Mouse (Mus musculus): ENCODE results near the gene Olfr558. TPM values are rescaled to one million over a fixed set of nuclear protein-coding genes. Genes with fewer than 3 reads are reported as not detected.

Olfr558 gene
- total RNA-seq (2021) = under 1 TPM; 0.21 to 0.25 TPM
- long read RNA-seq, experiment 1 = 0 reads
- long read RNA-seq, experiment 2 = 0 reads

GRCm38 (mm10) chr7:102701915-102702314 is at the start of gene Olfr558:
Olfr558 (plus strand) TSS chr7:102702215.
- Histone ChIP-seq H3K27ac (no peak within 1 kb of the TSS), H3K4me3 (no peak within 1 kb of the TSS)
- DNase-seq (ENCODE audit: extremely low spot score in 1 of 2, low spot score in 2 of 2) = no peak
- intact Hi-C loops (cut with DNase I) = no loop called here
- TF ChIP-seq CTCF (IDR thresholded peaks at IDR 0.05) = no peak

GRCm38 (mm10) chr7:102658523-102658922 is 43.5 kb upstream of the Olfr558 start, which contains the start of gene Olfr555:
Olfr555 (plus strand) TSS chr7:102658823.
- no peak for TF ChIP-seq CTCF (IDR thresholded peaks at IDR 0.05)
- intact Hi-C loops (cut with DNase I) = no loop called here
- Histone ChIP-seq H3K27ac (no peak within 1 kb of the TSS), H3K4me3 (no peak within 1 kb of the TSS)
- no peak for DNase-seq (ENCODE audit: extremely low spot score in 1 of 2, low spot score in 2 of 2)

GRCm38 (mm10) chr7:102664599-102664998 is 37.4 kb upstream of the Olfr558 start, which contains the start of gene Olfr556:
Olfr556 (plus strand) TSS chr7:102664899.
- no peak within 1 kb of the TSS for H3K27ac ChIP-seq
- H3K4me3 ChIP-seq = no peak within 1 kb of the TSS
- no peak for TF ChIP-seq CTCF (IDR thresholded peaks at IDR 0.05)
- no peak for DNase-seq (ENCODE audit: extremely low spot score in 1 of 2, low spot score in 2 of 2)
- intact Hi-C loops (cut with DNase I) = loop anchor here (2.0 kb wide), 2 partner anchors 254 to 1142 kb away; no protein-coding TSS in a partner anchor

GRCm38 (mm10) chr7:102665378-102665777 is 36.6 kb upstream of the Olfr558 start:
- intact Hi-C loops (cut with DNase I) = loop anchor here (2.0 to 5.0 kb wide), 3 partner anchors 253 to 1207 kb away; no protein-coding TSS in a partner anchor
- no peak overlapping the region for H3K4me3 ChIP-seq
- no peak for DNase-seq (ENCODE audit: extremely low spot score in 1 of 2, low spot score in 2 of 2)
- TF ChIP-seq CTCF (IDR thresholded peaks at IDR 0.05) = peak; percentile 77
- H3K27ac ChIP-seq = no peak overlapping the region

GRCm38 (mm10) chr7:102676225-102676624 is 25.8 kb upstream of the Olfr558 start:
- no peak for DNase-seq (ENCODE audit: extremely low spot score in 1 of 2, low spot score in 2 of 2)
- intact Hi-C loops (cut with DNase I) = no loop called here
- no peak overlapping the region for H3K27ac ChIP-seq
- TF ChIP-seq CTCF (IDR thresholded peaks at IDR 0.05) = no peak
- no peak overlapping the region for H3K4me3 ChIP-seq

GRCm38 (mm10) chr7:102681916-102682315 is 20.1 kb upstream of the Olfr558 start:
- no peak for DNase-seq (ENCODE audit: extremely low spot score in 1 of 2, low spot score in 2 of 2)
- Histone ChIP-seq H3K27ac (no peak overlapping the region), H3K4me3 (no peak overlapping the region)
- no peak for TF ChIP-seq CTCF (IDR thresholded peaks at IDR 0.05)
- intact Hi-C loops (cut with DNase I) = no loop called here

GRCm38 (mm10) chr7:102686944-102687501 is 15.0 kb upstream of the Olfr558 start, which contains the start of gene Trim68:
Trim68 (minus strand) TSS chr7:102687327.
- Histone ChIP-seq H3K4me3 (peak within 1 kb of the TSS; percentile 92), H3K27ac (peak within 1 kb of the TSS; percentile 87)
- intact Hi-C loops (cut with DNase I) = no loop called here
- no peak for TF ChIP-seq CTCF (IDR thresholded peaks at IDR 0.05)
- DNase-seq (ENCODE audit: extremely low spot score in 1 of 2, low spot score in 2 of 2) = peak; percentile 89

GRCm38 (mm10) chr7:102695358-102696125 is 6.5 kb upstream of the Olfr558 start, which contains the start of gene Olfr557:
Olfr557 (plus strand) TSS chr7:102695910.
- DNase-seq (ENCODE audit: extremely low spot score in 1 of 2, low spot score in 2 of 2) = peak; percentile 17 to 24
- peak; percentile 89 for TF ChIP-seq CTCF (IDR thresholded peaks at IDR 0.05)
- Histone ChIP-seq H3K4me3 (no peak within 1 kb of the TSS), H3K27ac (no peak within 1 kb of the TSS)
- intact Hi-C loops (cut with DNase I) = loop anchor here (1.0 to 10.0 kb wide), 3 partner anchors 183 to 1109 kb away; no protein-coding TSS in a partner anchor

- intact Hi-C loops (cut with DNase I) = loop anchor here (5.0 to 10.0 kb wide), 2 partner anchors 186 to 1106 kb away; no protein-coding TSS in a partner anchor
- Histone ChIP-seq H3K4me3 (no peak overlapping the region), H3K27ac (no peak overlapping the region)
- TF ChIP-seq CTCF (IDR thresholded peaks at IDR 0.05) = no peak
- DNase-seq (ENCODE audit: extremely low spot score in 1 of 2, low spot score in 2 of 2) = no peak
Measured at GRCm38 (mm10) chr7:102698461-102698860, 3.6 kb upstream of the Olfr558 start.

- no peak for TF ChIP-seq CTCF (IDR thresholded peaks at IDR 0.05)
- DNase-seq (ENCODE audit: extremely low spot score in 1 of 2, low spot score in 2 of 2) = no peak
- Histone ChIP-seq H3K4me3 (no peak within 1 kb of the TSS), H3K27ac (no peak within 1 kb of the TSS)
- intact Hi-C loops (cut with DNase I) = no loop called here
Measured at GRCm38 (mm10) chr7:102718970-102719369, 17.0 kb downstream of the Olfr558 start, which contains the start of gene Olfr33. Olfr33 (minus strand) TSS chr7:102719070.

- no peak for TF ChIP-seq CTCF (IDR thresholded peaks at IDR 0.05)
- no peak for DNase-seq (ENCODE audit: extremely low spot score in 1 of 2, low spot score in 2 of 2)
- intact Hi-C loops (cut with DNase I) = no loop called here
- Histone ChIP-seq H3K27ac (no peak within 1 kb of the TSS), H3K4me3 (no peak within 1 kb of the TSS)
Measured at GRCm38 (mm10) chr7:102727391-102727790, 25.4 kb downstream of the Olfr558 start, which contains the start of gene Olfr559. Olfr559 (minus strand) TSS chr7:102727491.

- Histone ChIP-seq H3K27ac (no peak overlapping the region), H3K4me3 (no peak overlapping the region)
- no peak for DNase-seq (ENCODE audit: extremely low spot score in 1 of 2, low spot score in 2 of 2)
- TF ChIP-seq CTCF (IDR thresholded peaks at IDR 0.05) = no peak
- intact Hi-C loops (cut with DNase I) = no loop called here
Measured at GRCm38 (mm10) chr7:102733793-102734192, 31.8 kb downstream of the Olfr558 start.
